Mouse (Mus musculus) liver, embryonic 15.5 days (tissue): ENCODE data around the gene Hsp90b1. TPM values are rescaled to one million over a fixed set of nuclear protein-coding genes. Genes with fewer than 3 reads are reported as not detected.

Source experiments
- ATAC-seq: fragments of 200-750 bp; cut with Nextera tagmentation; 2 replicates; pipeline ENCODE4 v1.8.0; 2017; ENCODE audit warnings: moderate number of reproducible peaks, mild to moderate bottlenecking, moderate library complexity; ENCODE audit not compliant: insufficient read depth
- H3K27ac ChIP-seq: fragments of 300-500 bp; sonication (generic); replicated peaks from 2 replicates; pipeline ENCODE4 v1.5.1; 2015; ENCODE audit warnings: mild to moderate bottlenecking, inconsistent platforms
- H3K27me3 ChIP-seq: fragments of 300-500 bp; sonication (generic); 2 replicates; pipeline ENCODE4 v1.6.1; 2015; ENCODE audit warnings: mild to moderate bottlenecking, inconsistent platforms
- H3K36me3 ChIP-seq: fragments of 300-500 bp; sonication (generic); replicated peaks from 2 replicates; pipeline ENCODE4 v1.6.1; 2015; ENCODE audit warnings: moderate library complexity, mild to moderate bottlenecking, inconsistent platforms
- H3K4me1 ChIP-seq: fragments of 300-500 bp; sonication (generic); replicated peaks from 2 replicates; pipeline ENCODE4 v1.6.1; 2015; ENCODE audit warnings: inconsistent platforms
- H3K4me2 ChIP-seq: fragments of 300-500 bp; sonication (generic); 2 replicates; pipeline ENCODE4 v1.6.1; 2015; ENCODE audit warnings: moderate library complexity, mild to moderate bottlenecking, inconsistent platforms
- H3K4me3 ChIP-seq: fragments of 300-500 bp; sonication (generic); replicated peaks from 2 replicates; pipeline ENCODE4 v1.5.1; 2015; ENCODE audit warnings: mild to moderate bottlenecking, inconsistent platforms
- H3K9ac ChIP-seq: fragments of 300-500 bp; sonication (generic); 2 replicates; pipeline ENCODE4 v1.6.1; 2015; ENCODE audit warnings: moderate library complexity, mild to moderate bottlenecking, inconsistent platforms
- H3K9me3 ChIP-seq: fragments of 300-500 bp; sonication (generic); replicated peaks from 2 replicates; pipeline ENCODE4 v1.6.1; 2016; ENCODE audit warnings: inconsistent platforms
- WGBS: fragments of 180-500 bp; shearing (Covaris S2); methylation state at CpG from one replicate; pipeline ENCODE4 v1.1.7; 2015; ENCODE audit warnings: mixed read lengths; ENCODE audit not compliant: insufficient replicate concordance; 5-methylcytosine and 5-hydroxymethylcytosine counted together
- polyA plus RNA-seq: library from polyadenylated mRNA; unstranded; fragments of >200 nt; fragmentation: Nextera tagmentation; extraction: Ambion mirVana; gene quantifications from 2 replicates; pipeline ENCODE4 v1.2.1, GENCODE M21; 2015

The Hsp90b1 gene
- 273 and 302 TPM in 2 replicates for polyA plus RNA-seq

DNA sequence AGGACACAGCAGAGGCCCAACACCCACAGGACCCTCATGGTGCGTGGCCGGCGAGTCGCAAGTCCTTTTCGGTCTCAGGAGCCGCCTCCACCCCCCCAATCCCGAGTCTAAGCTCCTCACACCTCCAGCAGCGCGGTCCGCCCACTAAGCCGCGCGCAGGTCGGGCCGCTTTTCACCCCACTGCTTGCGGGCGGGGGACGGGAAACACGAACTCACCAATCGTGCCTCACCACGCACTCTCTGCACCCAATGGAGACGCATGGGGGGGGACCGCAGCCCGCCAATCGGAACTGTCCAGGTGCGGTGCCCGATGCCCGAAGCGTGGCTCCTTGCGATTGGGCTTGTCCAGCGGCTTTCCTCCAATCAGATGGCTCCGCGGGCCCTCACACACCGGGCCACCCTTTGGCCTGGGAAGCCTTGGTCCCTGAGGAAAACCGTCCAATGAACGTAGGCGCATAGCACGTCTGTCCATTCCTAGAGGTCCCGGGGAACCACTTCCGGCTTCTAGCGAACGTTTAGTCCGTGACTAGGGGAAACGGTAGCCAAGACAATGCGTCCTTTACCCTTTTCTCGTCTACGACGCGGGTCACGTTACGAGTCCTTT is at the start of gene Hsp90b1, which contains the start of gene Ttc41:
Hsp90b1 (minus strand) TSS at position 192 of the 604 bp plus-strand sequence.
Ttc41 (plus strand) TSS at position 494 of the 604 bp plus-strand sequence.
- H3K27me3 ChIP-seq: no peaks in the 10 kb centered on the region
- H3K36me3 ChIP-seq: peaks cover 32% of the 10 kb centered on the region

GRCm38 (mm10) chr10:86744306-86744705 is 39.0 kb upstream of the Hsp90b1 start:
- no peak overlapping the region for H3K9ac ChIP-seq
- no peak for ATAC-seq
- H3K36me3 ChIP-seq: no peaks in the 10 kb centered on the region
- H3K27me3 ChIP-seq: no peaks in the 10 kb centered on the region
- H3K9me3 ChIP-seq: no peaks in the 10 kb centered on the region
- WGBS: 67% methylated on average over 7 of the region's 7 CpGs
- no peaks in the 10 kb centered on the region for H3K4me1 ChIP-seq
- H3K4me3 ChIP-seq: no peak overlapping the region
- no peak overlapping the region for H3K4me2 ChIP-seq
- no peak overlapping the region for H3K27ac ChIP-seq

More for the DNA sequence above, at the start of gene Hsp90b1, which contains the start of gene Ttc41:
- Histone ChIP-seq H3K4me2 (peak within 1 kb of the TSS; percentile 89), H3K9me3 (no peaks in the 10 kb centered on the region), H3K4me3 (peak within 1 kb of the TSS; percentile 77), H3K4me1 (peaks cover 56% of the 10 kb centered on the region), H3K27ac (peak within 1 kb of the TSS; percentile 89), H3K9ac (peak within 1 kb of the TSS; percentile 93)
- WGBS: under 1% methylated on average over 51 of the region's 51 CpGs
- ATAC-seq: peak; percentile 96

- Histone ChIP-seq H3K9ac (no peak overlapping the region), H3K4me3 (no peak overlapping the region), H3K9me3 (no peaks in the 10 kb centered on the region), H3K4me2 (no peak overlapping the region), H3K4me1 (no peaks in the 10 kb centered on the region), H3K27me3 (no peaks in the 10 kb centered on the region), H3K27ac (no peak overlapping the region), H3K36me3 (no peaks in the 10 kb centered on the region)
- 63% methylated on average over 2 of the region's 2 CpGs for WGBS
- no peak for ATAC-seq
These were observed 37.6 kb upstream of the Hsp90b1 start for GRCm38 (mm10) chr10:86742918-86743317.

- ATAC-seq: no peak
- H3K4me1 ChIP-seq: peaks cover 5% of the 10 kb centered on the region; the same call in 1 of the 2 replicates
- H3K4me2 ChIP-seq: no peak overlapping the region
- WGBS: 75% methylated on average over 4 of the region's 4 CpGs
- no peaks in the 10 kb centered on the region for H3K27me3 ChIP-seq
- no peak overlapping the region for H3K27ac ChIP-seq
- H3K4me3 ChIP-seq: no peak overlapping the region
- H3K36me3 ChIP-seq: no peaks in the 10 kb centered on the region
- no peaks in the 10 kb centered on the region for H3K9me3 ChIP-seq
- no peak overlapping the region for H3K9ac ChIP-seq
These were observed 29.7 kb upstream of the Hsp90b1 start for GRCm38 (mm10) chr10:86735036-86735435.

GRCm38 (mm10) chr10:86731500-86731863 is 26.2 kb upstream of the Hsp90b1 start:
- no peak overlapping the region for H3K9ac ChIP-seq
- no peak overlapping the region for H3K4me3 ChIP-seq
- H3K27me3 ChIP-seq: no peaks in the 10 kb centered on the region
- H3K4me1 ChIP-seq: peaks cover 22% of the 10 kb centered on the region
- whole genome bisulfite sequencing: 26% methylated on average over 2 of the region's 2 CpGs
- H3K9me3 ChIP-seq: no peaks in the 10 kb centered on the region
- no peak for ATAC-seq
- H3K36me3 ChIP-seq: no peaks in the 10 kb centered on the region
- H3K27ac ChIP-seq: no peak overlapping the region
- peak overlapping the region; percentile 73; the same call in 1 of the 2 replicates for H3K4me2 ChIP-seq

GRCm38 (mm10) chr10:86730823-86731499 is 25.7 kb upstream of the Hsp90b1 start:
- Histone ChIP-seq H3K4me2 (peak overlapping the region; percentile 73), H3K4me1 (peaks cover 22% of the 10 kb centered on the region), H3K9ac (0 out of 2 replicates have a peak overlapping the region, but pooled peaks have one; percentile 15), H3K36me3 (no peaks in the 10 kb centered on the region), H3K27me3 (no peaks in the 10 kb centered on the region), H3K27ac (no peak overlapping the region), H3K4me3 (peak overlapping the region; percentile 48), H3K9me3 (no peaks in the 10 kb centered on the region)
- ATAC-seq: no peak
- 9% methylated on average over 22 of the region's 22 CpGs for WGBS

DNA sequence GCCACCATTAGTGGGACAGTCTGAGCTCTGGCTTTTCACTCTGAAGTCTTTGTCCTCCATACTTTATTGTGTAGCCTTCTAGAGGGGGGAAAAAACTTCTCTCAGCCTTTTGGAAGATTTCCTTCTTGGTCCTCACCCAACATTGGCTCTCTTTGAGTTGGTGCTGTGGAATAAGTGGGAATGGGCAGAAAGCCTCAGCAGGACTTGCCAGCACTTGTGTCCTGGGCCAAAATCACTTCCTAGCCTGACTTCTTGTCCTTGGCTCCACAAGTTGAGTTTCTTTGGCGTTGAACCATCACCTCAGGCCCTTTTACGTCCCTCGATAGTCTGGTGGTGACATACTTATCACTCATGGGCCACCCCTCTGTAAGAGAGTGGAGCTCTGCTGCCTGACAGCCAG is 22.9 kb upstream of the Hsp90b1 start:
- Histone ChIP-seq H3K9me3 (no peaks in the 10 kb centered on the region), H3K4me3 (no peak overlapping the region), H3K27ac (0 out of 2 replicates have a peak overlapping the region, but pooled peaks have one; percentile 9), H3K4me1 (peaks cover 22% of the 10 kb centered on the region), H3K36me3 (no peaks in the 10 kb centered on the region), H3K9ac (no peak overlapping the region), H3K4me2 (peak overlapping the region; percentile 65; the same call in 1 of the 2 replicates), H3K27me3 (no peaks in the 10 kb centered on the region)
- ATAC-seq: no peak
- 69% methylated on average over 3 of the region's 3 CpGs for WGBS

DNA sequence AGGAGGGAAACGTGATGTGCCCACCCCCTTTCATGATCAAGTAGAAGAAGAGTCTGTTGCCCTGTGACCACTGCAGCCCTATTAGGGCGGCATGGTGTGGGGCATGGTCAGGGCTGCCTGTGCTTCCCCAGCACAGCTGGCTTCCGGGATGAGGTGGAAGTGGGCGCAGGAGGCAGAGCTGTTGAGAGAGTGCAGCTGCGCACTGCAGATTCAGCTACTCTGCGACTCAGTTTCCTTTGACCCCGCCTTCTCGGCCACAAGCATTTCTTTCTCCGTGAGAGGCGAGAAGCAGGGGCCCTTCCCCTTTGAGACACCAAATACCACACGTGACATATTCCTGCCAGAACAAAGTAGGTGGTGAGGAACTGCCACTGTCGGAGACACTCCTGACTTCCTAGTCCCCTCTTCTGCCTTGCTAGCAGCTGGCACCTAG is 22.3 kb upstream of the Hsp90b1 start:
- Histone ChIP-seq H3K4me2 (peak overlapping the region; percentile 65), H3K9me3 (no peaks in the 10 kb centered on the region), H3K4me1 (peaks cover 22% of the 10 kb centered on the region), H3K4me3 (peak overlapping the region; percentile 36), H3K9ac (no peak overlapping the region), H3K27me3 (no peaks in the 10 kb centered on the region), H3K27ac (peak overlapping the region; percentile 48; the same call in 1 of the 2 replicates), H3K36me3 (no peaks in the 10 kb centered on the region)
- peak; percentile 61; the same call in 1 of the 2 replicates for ATAC-seq
- WGBS: 2% methylated on average over 12 of the region's 12 CpGs

- Histone ChIP-seq H3K4me3 (no peak overlapping the region), H3K27ac (no peak overlapping the region), H3K9me3 (no peaks in the 10 kb centered on the region), H3K9ac (no peak overlapping the region), H3K36me3 (no peaks in the 10 kb centered on the region), H3K4me1 (peaks cover 9% of the 10 kb centered on the region), H3K27me3 (no peaks in the 10 kb centered on the region), H3K4me2 (no peak overlapping the region)
- 66% methylated on average over 3 of the region's 3 CpGs for WGBS
- ATAC-seq: no peak
These were observed 6.8 kb upstream of the Hsp90b1 start for GRCm38 (mm10) chr10:86712156-86712555.

GRCm38 (mm10) chr10:86707134-86707533 is 1.8 kb upstream of the Hsp90b1 start:
- Histone ChIP-seq H3K27ac (no peak overlapping the region), H3K4me1 (peaks cover 41% of the 10 kb centered on the region), H3K27me3 (no peaks in the 10 kb centered on the region), H3K9ac (no peak overlapping the region), H3K4me3 (peak overlapping the region; percentile 77; the same call in 1 of the 2 replicates), H3K9me3 (no peaks in the 10 kb centered on the region), H3K36me3 (peaks cover 16% of the 10 kb centered on the region), H3K4me2 (peak overlapping the region; percentile 89)
- ATAC-seq: no peak
- WGBS: 58% methylated on average over 3 of the region's 3 CpGs
